Comparison of ENCODE assay signal across 9 mouse cellular contexts in the genomic region with DNA sequence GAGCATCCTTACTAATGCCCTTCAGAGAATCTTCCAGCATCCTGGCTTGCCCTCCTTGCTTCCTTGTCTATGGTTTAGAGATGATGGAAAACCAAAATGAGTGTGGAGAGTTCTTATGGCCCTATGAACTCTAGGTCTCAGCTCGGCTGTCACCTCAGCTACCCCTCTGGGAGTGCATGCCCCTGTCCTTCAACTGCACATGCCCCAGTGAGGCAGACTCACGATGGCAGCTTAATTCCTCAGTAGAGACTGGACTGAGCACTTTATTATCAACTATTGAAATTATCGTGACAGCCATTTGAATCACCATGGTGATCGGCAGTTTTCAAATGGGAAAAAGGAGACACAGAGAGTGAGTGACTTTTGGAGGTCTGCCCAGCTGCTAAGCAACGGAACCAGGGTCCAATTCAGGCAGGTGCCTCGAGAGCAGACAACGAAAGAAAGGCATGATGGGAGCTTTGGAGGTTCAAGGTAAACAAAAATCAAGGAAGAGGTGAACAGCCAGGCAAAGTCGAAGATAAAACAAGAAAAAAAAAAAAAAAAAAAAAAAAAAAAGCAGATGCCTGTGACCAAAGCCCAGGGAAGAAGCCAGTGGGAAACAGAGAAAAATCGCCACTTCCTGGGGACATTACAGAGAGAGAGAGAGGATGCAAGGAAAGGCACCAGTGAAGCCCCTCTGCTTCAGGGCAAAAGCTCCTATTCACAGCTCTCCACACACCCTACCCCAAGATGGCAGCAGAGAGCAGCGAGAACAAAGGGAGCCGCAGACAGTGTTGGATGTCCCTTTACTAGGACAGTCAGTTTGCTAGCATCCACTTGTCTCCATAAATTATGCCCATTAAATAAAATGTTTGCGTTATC.
DNase-seq lines count a peak whose midpoint lies in the region; ATAC-seq and TF ChIP-seq lines count a peak whose summit lies in the region.
"Had no signal": no experiment of that assay in that cellular context is flagged by ENCODE, and none has a peak within 500 bp of the region (broad histone marks: within the 10 kb centered on the region; RNA-seq: fewer than 3 reads in every experiment).

No protein-coding gene starts in this region.

- H3K4me1 ChIP-seq in kidney, adult 2 months (ENCODE audit: control insufficient read depth, insufficient read depth, low read length): no peaks in the 10 kb centered on the region
- H3K4me1 ChIP-seq in kidney, embryonic 16.5 days (ENCODE audit: insufficient read depth, low read length): no peaks in the 10 kb centered on the region
- no peaks in the 10 kb centered on the region for H3K4me1 ChIP-seq in embryonic fibroblast, embryonic 13.5 days (ENCODE audit: control insufficient read depth, insufficient read depth, low read length)
- peaks cover 6% of the 10 kb centered on the region for H3K4me1 ChIP-seq in hindbrain, embryonic 15.5 days (replicated peaks)
- H3K4me1 ChIP-seq in midbrain, postnatal 0 days (ENCODE audit: insufficient read depth, low read length): peaks cover 7% of the 10 kb centered on the region
- no peaks in the 10 kb centered on the region for H3K4me1 ChIP-seq in thymus, adult 2 months (replicated peaks; ENCODE audit: control insufficient read depth, insufficient read depth, low read length)
- H3K4me1 ChIP-seq: liver, embryonic 13.5 days had no signal

- no peak overlapping the region for H3K27ac ChIP-seq in kidney, adult 2 months (ENCODE audit: insufficient read depth, low read depth, low read length)
- no peak overlapping the region for H3K27ac ChIP-seq in kidney, embryonic 16.5 days (ENCODE audit: low read length)
- H3K27ac ChIP-seq in embryonic fibroblast, embryonic 13.5 days (ENCODE audit: insufficient read depth, low read length): no peak overlapping the region
- no peak overlapping the region for H3K27ac ChIP-seq in hindbrain, embryonic 15.5 days (replicated peaks)
- no peak overlapping the region for H3K27ac ChIP-seq in left cerebral cortex, adult 2 months
- H3K27ac ChIP-seq in midbrain, postnatal 0 days (ENCODE audit: low read depth, low read length): no peak overlapping the region
- no peak overlapping the region for H3K27ac ChIP-seq in thymus, adult 2 months (ENCODE audit: control insufficient read depth, insufficient read depth, low read length)
- H3K27ac ChIP-seq: liver, embryonic 13.5 days had no signal

- TF ChIP-seq POLR2A in kidney, adult 2 months (IDR thresholded peaks at IDR 0.05; ENCODE audit: low read depth, low read length): no peak
- no peak for TF ChIP-seq POLR2A in embryonic fibroblast, embryonic 13.5 days (IDR thresholded peaks at IDR 0.05; ENCODE audit: low read depth, low read length)
- no peak for TF ChIP-seq POLR2A in thymus, adult 2 months (IDR thresholded peaks at IDR 0.05; ENCODE audit: control insufficient read depth, extremely low read depth, insufficient read depth, low read length, poor library complexity)

- WGBS in kidney, adult 2 months: 45% methylated on average over 12 of the region's 12 CpGs
- 52% methylated on average over 12 of the region's 12 CpGs for WGBS in kidney, embryonic 16.5 days
- WGBS in hindbrain, embryonic 15.5 days: 24% methylated on average over 12 of the region's 12 CpGs
- 19% methylated on average over 11 of the region's 12 CpGs for WGBS in midbrain, postnatal 0 days
- 47% methylated on average over 12 of the region's 12 CpGs for WGBS in thymus, adult 2 months

- no peak; the same call in 1 of the 2 replicates for ATAC-seq in kidney, embryonic 16.5 days (ENCODE audit: low FRiP score, low TSS enrichment)
- ATAC-seq in hindbrain, embryonic 15.5 days (ENCODE audit: low FRiP score, low read depth): peak; percentile 47; the same call in 1 of the 2 replicates
- peak; percentile 50; the same call in 1 of the 2 replicates for ATAC-seq in midbrain, postnatal 0 days (ENCODE audit: low FRiP score)

- no peaks in the 10 kb centered on the region for H3K36me3 ChIP-seq in kidney, adult 2 months (ENCODE audit: control insufficient read depth, insufficient read depth, low read length)
- no peaks in the 10 kb centered on the region for H3K36me3 ChIP-seq in kidney, embryonic 16.5 days (ENCODE audit: insufficient read depth, low read length)
- no peaks in the 10 kb centered on the region for H3K36me3 ChIP-seq in hindbrain, embryonic 15.5 days
- H3K36me3 ChIP-seq in midbrain, postnatal 0 days (ENCODE audit: insufficient read depth, low read length): no peaks in the 10 kb centered on the region
- no peaks in the 10 kb centered on the region for H3K36me3 ChIP-seq in thymus, adult 2 months (ENCODE audit: control insufficient read depth, insufficient read depth, low read length)
- H3K36me3 ChIP-seq: liver, embryonic 13.5 days had no signal

- H3K9ac ChIP-seq in kidney, embryonic 16.5 days (replicated peaks; ENCODE audit: low read length): no peak overlapping the region
- H3K9ac ChIP-seq in hindbrain, embryonic 15.5 days: no peak overlapping the region
- no peak overlapping the region for H3K9ac ChIP-seq in midbrain, postnatal 0 days (replicated peaks; ENCODE audit: low read length, poor library complexity, severe bottlenecking)
- H3K9ac ChIP-seq: liver, embryonic 13.5 days had no signal

- DNase-seq in kidney, adult 2 months: peak; percentile 49
- DNase-seq in adrenal gland, postnatal 25 days: peak; percentile 65
- DNase-seq in left cerebral cortex, adult 2 months (ENCODE audit: extremely low spot score in 1 of 2, low spot score in 2 of 2): peak; percentile 65 to 74
- DNase-seq in midbrain, postnatal 0 days (ENCODE audit: low spot score): peak; percentile 60
- DNase-seq in thymus, adult 2 months: peak; percentile 71
- DNase-seq: liver, embryonic 13.5 days had no signal

- no peaks in the 10 kb centered on the region for H3K9me3 ChIP-seq in kidney, embryonic 16.5 days (ENCODE audit: low read length)
- no peaks in the 10 kb centered on the region for H3K9me3 ChIP-seq in hindbrain, embryonic 15.5 days
- H3K9me3 ChIP-seq in midbrain, postnatal 0 days (ENCODE audit: low read length): no peaks in the 10 kb centered on the region
- H3K9me3 ChIP-seq: liver, embryonic 13.5 days had no signal

- intact Hi-C loops in left cerebral cortex, adult 2 months (cut with DNase I): loop anchor here (1.0 to 10.0 kb wide), 4 partner anchors 123 to 685 kb away; a partner anchor contains a TSS

- no peak overlapping the region for H3K4me3 ChIP-seq in kidney, adult 2 months (ENCODE audit: insufficient read depth, low read depth, low read length)
- no peak overlapping the region for H3K4me3 ChIP-seq in kidney, embryonic 16.5 days (ENCODE audit: low read length)
- no peak overlapping the region for H3K4me3 ChIP-seq in embryonic fibroblast, embryonic 13.5 days (ENCODE audit: insufficient read depth, low read length)
- no peak overlapping the region for H3K4me3 ChIP-seq in hindbrain, embryonic 15.5 days
- H3K4me3 ChIP-seq in left cerebral cortex, adult 2 months: no peak overlapping the region
- no peak overlapping the region for H3K4me3 ChIP-seq in midbrain, postnatal 0 days (ENCODE audit: low read depth, low read length)
- H3K4me3 ChIP-seq in thymus, adult 2 months (ENCODE audit: control insufficient read depth, insufficient read depth, low read length): no peak overlapping the region
- H3K4me3 ChIP-seq: liver, embryonic 13.5 days had no signal

- TF ChIP-seq CTCF in kidney, adult 2 months (conservative IDR thresholded peaks at IDR 0.05; ENCODE audit: insufficient read depth, insufficient read length, low read depth, low read length): peak; percentile 72
- TF ChIP-seq CTCF in embryonic fibroblast, embryonic 13.5 days (IDR thresholded peaks at IDR 0.05; ENCODE audit: borderline replicate concordance, insufficient read depth, low read length): peak; percentile 66; the same call in 1 of the 2 replicates
- peak; percentile 84 for TF ChIP-seq CTCF in left cerebral cortex, adult 2 months (IDR thresholded peaks at IDR 0.05)
- TF ChIP-seq CTCF in midbrain, postnatal 0 days (IDR thresholded peaks at IDR 0.05): peak; percentile 72
- TF ChIP-seq CTCF in thymus, adult 2 months (IDR thresholded peaks at IDR 0.05; ENCODE audit: borderline replicate concordance, control insufficient read depth, extremely low read depth, insufficient read depth, low read length, poor library complexity): peak; percentile 46; the same call in 1 of the 2 replicates

- no peak overlapping the region for H3K4me2 ChIP-seq in kidney, embryonic 16.5 days (replicated peaks; ENCODE audit: low read depth, low read length)
- H3K4me2 ChIP-seq in hindbrain, embryonic 15.5 days: no peak overlapping the region
- no peak overlapping the region; the same call in 1 of the 2 replicates for H3K4me2 ChIP-seq in midbrain, postnatal 0 days (ENCODE audit: low read depth, low read length, poor library complexity, severe bottlenecking)
- H3K4me2 ChIP-seq: liver, embryonic 13.5 days had no signal

- H3K27me3 ChIP-seq in kidney, adult 2 months (replicated peaks; ENCODE audit: control insufficient read depth, insufficient read depth, low read length): no peaks in the 10 kb centered on the region
- H3K27me3 ChIP-seq in kidney, embryonic 16.5 days (ENCODE audit: insufficient read depth, low read length): no peaks in the 10 kb centered on the region
- H3K27me3 ChIP-seq in hindbrain, embryonic 15.5 days: no peaks in the 10 kb centered on the region
- no peaks in the 10 kb centered on the region for H3K27me3 ChIP-seq in midbrain, postnatal 0 days (ENCODE audit: insufficient read depth, low read length)
- no peaks in the 10 kb centered on the region for H3K27me3 ChIP-seq in thymus, adult 2 months (ENCODE audit: control insufficient read depth, insufficient read depth, low read length)
- H3K27me3 ChIP-seq: liver, embryonic 13.5 days had no signal
